Mouse (Mus musculus): ENCODE data around the gene Fli1.

Gene Fli1

DNA sequence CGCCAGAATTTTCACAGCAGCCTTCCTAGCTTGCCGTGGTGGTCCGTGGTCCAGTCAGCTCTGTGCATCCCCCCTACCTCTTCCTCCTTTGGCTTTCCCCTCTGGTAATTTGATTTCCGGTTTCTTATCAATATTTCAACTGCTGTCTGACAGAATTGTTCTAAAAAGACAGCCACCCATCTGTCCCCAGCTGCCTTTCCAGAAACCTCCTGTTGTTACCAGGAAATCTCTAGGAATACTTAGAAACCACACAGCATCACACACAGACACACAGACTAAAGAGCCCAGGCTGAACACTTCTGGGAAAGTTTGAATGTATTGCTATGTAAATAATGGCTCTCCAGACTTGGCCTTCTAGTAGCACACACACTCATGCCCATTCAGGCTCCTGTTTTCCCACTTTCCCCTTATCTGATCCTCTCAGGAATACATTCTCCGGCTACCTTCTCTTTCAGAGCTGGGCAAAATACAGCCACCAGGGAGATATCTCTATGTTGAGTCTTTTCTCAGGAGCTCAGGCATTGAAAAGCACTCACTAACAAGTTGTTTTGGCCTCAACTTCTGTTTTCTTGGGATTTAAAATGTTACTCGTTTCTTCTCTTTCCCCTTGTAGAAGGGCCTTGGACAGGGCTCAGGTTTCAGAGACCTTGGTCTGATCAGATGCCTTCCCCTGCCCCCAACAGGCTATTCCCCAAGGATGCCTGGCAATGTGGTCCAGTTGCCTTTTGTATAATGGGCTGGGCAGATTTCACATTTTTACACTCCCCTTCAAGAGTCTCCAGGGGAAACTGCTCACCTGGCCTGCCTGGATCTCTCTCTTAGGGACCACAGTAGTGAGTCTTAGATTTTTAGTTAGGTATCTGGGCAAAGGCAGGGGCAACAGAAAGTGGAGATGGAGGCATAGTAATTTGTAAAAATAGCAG lies 7.1 kb upstream of the Fli1 start:
- no peak for DNase-seq (ENCODE audit: low read depth, low spot score)

DNA sequence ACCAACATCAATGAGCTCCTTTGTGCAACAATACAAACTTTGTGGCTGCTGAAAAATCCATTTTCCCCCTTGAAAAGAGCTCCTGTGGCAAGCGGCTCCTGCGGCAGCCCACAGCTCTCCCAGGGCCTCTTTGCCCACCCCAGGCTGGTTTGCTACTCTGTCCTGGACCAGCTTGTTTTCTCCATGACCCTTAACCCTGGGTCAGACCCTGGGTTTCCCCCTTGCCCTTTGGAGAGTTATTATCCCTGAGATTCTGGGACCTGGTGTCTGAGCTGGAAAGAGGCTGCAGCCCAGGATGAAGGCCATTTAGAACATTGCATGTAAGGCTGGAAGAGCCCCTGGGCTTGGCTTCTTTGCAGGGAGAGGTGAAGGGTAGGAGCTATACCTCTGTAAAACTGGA lies 4.1 kb upstream of the Fli1 start:
- no peak for DNase-seq (ENCODE audit: low read depth, low spot score)

DNA sequence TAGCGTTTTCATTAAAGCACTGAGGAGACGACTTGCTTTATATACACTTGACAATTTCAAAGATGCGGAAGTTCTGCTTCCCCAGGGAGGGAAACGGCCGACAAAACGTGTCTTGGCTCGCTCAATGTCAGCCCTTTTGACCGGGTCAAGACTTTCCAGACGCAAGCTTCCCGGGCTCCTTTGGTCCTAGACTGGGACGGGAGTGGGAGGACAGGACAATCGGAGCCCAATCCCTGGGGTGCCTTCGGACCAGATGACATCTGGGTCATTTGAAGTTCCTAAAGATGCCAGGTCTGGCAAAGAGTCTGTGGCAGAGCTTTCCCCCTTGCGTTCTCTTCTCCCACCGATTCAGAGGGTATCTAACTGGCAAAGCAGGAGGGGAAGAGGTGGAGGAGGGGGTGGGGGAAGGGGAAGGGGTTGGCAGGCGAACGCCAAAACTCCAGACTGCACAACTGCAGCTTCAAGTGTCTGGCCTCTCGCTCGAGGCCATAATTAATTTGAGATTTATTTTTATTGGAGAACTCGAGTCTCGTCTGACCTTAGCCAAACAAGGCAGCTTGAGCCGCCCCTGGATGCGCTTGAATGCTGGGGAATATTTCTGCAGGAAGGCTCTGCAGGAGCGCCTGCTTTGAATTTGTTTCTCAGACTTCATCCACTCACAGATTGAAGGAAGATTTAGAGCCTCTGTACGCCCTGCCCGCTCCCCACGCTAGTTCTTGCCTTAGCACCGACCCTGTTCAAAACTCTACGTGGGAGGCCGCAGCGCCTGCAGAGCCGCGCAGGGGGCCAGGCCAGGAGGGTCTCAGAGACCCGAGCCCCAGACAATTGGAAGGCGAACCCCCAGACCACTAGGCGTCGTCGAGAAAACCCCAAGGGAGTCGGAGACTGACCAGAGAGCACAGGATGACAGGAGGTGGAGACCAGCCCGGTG lies 2.3 kb upstream of the Fli1 start:
- no peak for DNase-seq (ENCODE audit: low read depth, low spot score)

DNA sequence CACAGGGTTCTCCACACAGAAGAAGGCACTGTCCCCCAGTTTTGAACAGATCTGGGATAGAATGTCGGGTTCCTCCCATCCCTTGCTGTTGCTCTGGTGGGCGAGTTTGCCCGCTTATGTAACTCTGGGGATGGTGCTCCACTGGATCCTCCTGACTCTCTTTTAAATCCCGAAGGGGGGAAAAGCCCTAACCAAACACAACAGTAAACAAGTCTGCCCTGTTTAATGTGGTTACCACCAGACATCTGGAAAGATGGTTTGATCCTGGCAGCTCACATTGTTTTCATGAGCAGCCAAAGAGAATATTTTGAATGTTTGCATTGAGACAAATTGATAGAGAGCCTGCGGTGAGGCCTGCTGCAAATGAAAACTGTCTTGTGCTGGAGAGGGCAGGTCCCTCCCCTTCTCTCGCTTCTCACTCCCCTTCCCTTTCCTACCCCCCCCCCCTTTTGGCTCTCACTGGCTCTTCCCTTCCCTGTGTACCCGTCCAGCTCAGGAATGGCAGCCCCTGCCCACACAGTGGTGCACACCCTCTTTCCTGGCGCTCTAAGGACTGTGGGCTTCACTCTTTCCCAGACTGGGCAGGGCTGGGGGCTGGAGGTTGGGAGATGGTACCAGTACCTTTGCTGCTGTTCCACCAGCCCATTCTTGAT lies 1.4 kb upstream of the Fli1 start:
- DNase-seq (ENCODE audit: low read depth, low spot score) = no peak

DNA sequence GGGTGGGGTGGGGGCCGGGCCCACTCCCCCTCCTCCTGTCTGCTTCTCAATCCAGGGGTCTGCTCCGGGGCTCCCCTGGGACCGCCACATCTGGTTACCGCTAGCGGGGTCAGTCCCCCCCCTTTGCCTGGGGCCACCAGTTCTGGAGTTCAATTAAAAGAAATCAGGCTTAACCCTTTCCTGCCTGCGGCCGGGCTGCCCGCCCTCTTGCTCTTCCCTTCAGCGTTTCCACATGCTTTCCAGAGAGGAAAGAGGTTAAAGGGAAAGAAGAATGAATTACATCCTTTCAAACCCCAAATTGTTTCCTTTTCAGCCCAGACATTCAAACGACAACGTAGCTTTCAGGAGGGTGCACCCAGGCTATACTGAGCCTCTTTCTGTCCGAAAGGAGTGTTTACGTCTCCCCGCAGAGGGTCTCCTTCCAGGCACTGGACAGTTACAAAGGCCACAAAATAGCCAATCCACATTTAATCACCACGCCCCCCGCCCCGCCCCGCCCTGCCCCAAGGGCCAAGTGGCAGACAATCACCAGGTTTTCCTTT lies 450 bp upstream of the Fli1 start:
- DNase-seq (ENCODE audit: low read depth, low spot score) = no peak

DNA sequence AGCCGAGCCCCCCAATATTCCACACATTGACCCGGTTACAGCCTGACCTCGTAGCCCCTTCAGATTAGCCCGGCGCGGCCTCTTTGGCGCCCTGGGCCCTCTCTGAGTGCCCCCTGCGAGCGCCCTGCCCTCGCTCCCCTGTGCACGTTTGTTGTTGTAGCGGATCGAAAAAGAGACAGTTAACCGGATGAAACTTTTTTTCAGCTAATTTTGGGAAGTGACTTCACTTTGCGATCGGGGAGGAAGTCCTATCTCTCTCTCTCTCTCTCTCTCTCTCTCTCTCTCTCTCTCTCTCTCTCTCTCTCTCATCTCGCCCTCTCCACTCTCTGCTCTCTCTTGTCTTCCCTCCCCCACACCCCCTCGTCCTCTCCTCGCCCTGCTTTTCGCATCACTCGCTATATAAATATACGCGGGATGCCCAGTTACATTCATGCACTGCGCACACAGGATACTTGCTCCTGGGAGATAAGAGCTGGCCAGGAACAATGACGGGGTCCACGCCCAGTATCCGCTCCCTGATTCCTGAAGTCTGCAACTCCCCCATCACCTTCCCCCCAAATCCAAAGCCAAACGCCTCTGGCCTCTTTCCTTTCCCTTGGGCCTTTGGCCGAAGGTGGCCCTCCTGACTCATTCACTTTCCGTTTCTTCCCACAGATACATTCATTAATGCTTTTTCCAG lies 1.3 kb downstream of the Fli1 start:
- peak; percentile 20 for DNase-seq (ENCODE audit: low read depth, low spot score)

DNA sequence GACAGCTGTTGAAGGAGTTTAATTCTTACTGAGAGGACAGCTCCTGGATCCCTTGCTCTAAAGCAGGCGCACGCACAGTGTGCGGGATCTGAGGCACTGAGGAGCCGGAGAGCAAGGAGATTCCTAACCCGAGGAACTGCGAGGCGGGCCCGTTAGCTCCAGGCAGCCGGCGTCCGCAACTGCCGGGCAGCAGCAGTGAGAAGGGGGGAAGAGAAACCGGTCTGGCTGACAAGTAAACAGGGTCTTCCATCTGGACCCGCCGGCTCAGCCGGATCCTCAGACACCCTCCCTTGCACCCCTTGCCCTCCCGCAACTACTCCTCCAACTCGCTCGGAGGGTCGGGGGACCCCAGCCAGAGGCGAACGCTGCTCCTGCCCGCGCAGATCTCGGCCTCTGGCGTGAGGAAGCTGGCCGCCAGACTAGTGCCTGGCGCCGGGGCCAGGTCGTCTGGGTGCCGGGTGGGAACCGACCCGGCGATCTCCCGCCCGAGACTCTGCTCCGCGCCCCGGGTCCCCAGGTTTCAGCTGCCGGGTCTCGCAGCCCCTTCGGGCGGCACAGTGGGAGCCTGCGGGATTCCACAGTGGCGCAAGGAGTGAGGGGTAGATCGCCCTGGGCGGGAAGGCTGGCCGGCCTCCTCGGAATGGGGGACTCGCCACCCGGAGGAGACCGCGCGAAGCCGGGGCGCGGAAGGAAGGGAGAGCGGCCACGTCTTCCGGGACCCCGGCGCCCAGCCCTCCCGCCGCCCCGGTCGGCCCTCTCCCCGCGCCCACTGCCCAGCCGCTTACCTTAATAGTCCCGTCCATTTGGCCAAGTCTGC lies 2.0 kb downstream of the Fli1 start:
- DNase-seq (ENCODE audit: low read depth, low spot score) = peak; percentile 10

DNA sequence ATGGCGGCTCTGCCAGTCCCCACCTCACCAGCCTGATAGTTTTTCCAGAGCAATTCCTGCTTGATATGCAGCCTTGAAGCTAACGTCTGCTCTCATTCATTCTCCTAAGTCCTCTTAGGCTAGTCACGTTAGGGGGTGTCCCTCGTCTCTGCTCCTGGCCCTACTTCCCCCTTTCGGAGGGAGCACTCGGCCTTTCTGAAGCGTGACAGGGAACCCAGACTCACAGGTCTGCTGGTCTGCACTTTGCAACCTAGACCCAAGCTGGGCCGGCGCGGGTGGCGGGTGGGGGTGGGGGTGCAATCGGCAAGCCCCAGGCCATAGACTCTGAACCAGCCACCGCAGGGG lies 2.6 kb downstream of the Fli1 start:
- DNase-seq (ENCODE audit: low read depth, low spot score) = peak; percentile 42

DNA sequence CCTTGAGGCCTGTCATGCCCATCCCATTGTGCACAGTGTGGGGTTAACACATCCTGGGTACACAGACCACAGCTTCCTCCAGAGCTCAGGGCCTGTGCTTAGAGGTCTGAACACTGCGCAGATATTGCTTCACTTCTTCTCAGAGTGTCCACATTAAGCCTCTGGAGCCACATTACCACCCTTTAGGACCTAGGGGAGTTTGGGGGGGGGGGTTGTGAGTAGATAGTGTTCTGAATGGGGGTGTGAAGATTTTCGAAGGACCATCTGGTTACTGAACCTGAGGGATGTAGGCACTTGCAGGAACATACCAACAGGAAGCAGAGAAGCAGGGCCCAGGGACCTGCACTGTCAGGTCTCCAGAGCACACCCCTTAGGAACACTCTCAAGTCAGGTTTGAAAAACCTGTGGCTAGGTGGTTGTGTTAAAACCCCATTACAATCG lies 3.3 kb downstream of the Fli1 start:
- DNase-seq (ENCODE audit: low read depth, low spot score) = peak; percentile 21

DNA sequence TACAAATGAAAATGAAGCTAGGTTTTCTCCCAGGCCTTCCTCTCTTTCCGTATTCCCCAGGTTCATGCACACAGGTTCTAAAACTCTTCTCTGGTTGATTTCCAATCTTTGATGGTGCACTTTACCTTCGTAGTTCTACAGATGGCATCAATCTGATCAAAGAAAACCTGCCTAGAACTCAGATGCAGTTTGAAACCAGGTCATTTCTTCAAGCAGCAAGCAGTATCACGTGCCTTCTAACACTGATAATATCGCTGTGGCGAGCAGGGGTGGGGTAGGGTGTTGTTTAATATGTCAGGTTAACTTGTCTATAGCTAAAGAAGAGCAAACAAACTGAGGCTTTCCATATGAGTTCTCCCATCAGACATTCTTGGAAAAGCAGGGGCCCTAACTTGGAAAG lies 4.5 kb downstream of the Fli1 start:
- DNase-seq (ENCODE audit: low read depth, low spot score) = no peak

DNA sequence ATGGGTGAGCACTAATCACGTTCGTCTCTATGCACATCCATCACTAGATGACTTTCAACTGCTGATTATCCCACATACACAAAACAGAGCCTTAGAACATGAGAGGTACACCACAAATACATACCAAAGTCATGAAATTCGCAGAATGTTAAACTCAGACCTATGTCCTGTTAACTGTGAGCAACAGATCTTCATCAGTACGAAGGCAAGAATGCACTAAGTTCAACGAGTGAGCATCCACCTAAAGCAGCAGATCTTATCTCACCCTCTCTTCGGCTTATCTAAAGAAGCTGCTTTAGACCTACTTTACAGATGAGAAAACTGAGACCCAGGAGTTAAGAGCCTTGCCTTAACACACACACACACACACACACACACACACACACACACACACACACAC lies 5.0 kb downstream of the Fli1 start:
- no peak for DNase-seq (ENCODE audit: low read depth, low spot score)

DNA sequence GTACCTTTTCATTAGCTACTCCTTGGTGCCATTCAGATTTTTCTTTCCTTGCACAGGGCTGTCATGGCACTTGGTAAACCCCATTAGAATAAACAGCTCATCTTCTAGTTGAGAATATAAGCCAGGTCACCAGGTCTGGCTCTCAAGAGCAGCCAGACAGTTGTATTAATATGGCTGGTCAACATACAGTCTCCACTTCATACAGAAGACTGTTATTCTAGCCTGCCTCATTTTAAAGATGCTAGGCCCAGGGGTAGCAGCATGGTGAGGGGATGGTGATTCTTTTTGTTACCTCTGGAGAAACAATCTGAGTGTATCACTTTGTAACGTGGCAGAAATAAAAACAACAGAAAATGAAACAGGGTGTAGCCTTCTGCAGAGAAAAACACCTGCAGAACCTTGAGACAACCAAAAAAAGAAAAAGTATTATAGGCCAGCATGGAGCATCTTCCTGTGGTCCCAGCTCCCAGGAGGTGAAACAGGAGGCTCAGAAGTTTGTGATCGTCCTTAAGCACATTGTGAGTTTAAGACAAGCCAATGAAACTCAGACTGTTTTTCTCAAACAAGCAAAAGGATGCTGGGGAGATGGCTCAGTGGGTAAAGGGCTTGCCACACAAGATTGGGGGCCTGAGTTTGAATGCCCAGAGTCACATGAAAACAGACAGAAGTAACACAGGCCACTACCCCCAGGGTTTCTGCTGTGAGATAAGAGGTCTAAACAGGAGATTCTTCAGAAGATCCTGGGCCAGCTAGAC lies 7.3 kb downstream of the Fli1 start:
- DNase-seq (ENCODE audit: low read depth, low spot score) = no peak

DNA sequence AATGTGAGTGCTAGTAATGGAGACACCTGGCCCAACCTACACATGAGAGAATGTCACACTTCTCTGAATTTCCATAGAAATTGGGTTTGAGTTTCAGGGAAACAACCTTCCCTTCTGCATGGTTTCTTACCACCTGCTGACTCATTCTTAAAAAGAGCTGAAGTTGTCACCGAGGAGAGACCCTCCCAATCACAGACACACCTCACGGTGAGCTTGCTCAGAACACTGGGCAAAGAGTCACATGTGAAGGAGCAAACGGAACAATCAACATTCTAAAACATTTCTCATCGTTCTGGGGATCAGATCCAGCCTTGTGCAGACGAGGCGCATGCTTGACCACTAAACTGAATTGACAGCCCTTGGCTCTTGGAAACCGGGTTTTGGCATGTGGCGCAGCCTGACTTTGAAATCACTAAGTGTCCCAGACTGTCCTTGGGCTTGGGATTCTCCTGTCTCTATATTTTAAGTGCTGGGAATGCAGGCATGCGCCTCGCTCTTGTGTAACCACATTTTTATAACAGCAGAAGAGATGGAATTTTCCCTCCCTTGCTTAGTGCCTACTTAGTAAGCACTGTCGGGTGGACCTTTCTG lies 8.5 kb downstream of the Fli1 start:
- no peak for DNase-seq (ENCODE audit: low read depth, low spot score)

DNA sequence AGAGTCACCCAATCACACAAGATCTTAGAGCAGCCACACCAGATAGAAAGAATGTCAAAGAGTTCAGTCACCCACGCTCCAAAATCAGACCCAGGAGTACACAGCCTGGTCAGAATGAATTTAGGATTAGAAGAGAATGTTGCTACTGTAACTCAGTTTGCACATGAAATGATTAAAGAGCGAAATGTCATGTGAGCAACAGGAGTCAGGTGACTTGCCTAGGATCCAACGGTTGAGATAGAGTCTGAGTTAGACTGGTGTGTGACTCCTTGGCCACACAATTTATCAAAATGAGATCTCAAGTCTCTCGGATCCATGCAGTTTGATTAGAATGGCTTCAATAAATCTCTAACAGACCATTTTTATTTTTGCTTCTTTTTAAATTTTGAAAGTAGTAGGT lies 11.1 kb downstream of the Fli1 start:
- no peak for DNase-seq (ENCODE audit: low read depth, low spot score)

DNA sequence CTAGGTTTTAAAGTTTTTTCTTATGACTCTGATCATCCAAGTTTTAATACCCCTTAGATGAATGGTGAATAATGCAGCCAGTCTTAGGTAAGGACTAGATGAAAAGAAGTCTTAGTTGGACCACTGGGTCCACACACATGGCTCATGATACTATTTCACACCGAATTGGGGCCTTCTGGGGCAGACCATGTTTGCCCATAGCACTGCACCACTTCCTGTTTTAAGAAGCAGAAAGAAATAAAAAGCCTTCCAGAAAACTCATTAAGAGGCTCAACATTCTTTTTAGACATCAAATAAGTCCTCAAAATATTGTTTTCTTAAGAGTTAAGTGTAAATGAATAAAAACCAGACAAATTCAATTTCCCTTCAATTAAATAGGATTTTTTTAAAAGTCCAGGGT lies 11.7 kb downstream of the Fli1 start:
- no peak for DNase-seq (ENCODE audit: low read depth, low spot score)

DNA sequence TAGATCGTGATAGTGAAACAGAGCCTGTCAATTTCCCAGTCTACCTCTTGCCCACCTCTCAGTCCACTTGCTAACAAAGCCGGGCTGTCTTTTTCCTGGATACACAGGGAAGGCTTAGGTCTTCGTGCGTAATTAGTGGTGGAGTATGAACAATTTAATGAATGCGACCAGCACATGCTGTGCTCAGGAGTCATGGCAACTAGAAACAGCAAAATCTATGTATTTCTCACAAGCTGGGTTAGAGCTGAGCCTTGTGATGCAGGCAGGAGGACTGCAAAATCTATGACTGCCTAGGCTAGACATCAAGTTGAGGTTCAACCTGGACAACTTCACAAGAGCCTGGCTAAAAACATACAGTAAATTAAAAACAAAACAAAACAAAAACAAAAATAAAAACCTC lies 12.5 kb downstream of the Fli1 start:
- DNase-seq (ENCODE audit: low read depth, low spot score) = no peak

DNA sequence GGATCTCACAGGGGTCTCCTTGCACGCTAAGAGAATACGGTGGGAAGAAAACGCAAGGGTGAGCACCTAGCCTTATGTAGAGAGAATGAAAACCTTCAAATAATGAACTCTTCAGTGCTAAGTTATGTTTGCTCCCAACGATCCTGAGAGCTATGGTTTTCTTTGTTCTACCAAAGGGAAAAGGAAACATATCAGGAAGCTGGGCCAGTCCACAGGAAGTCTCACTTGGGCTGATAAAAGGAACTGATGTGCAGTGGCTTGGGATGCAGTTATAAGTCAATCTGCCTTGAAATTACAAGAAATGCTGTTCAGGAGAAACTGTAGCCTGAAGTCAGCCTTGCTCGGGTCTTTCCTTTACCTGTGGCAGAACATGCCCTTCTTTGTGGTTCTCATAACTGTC lies 13.1 kb downstream of the Fli1 start:
- DNase-seq (ENCODE audit: low read depth, low spot score) = no peak

DNA sequence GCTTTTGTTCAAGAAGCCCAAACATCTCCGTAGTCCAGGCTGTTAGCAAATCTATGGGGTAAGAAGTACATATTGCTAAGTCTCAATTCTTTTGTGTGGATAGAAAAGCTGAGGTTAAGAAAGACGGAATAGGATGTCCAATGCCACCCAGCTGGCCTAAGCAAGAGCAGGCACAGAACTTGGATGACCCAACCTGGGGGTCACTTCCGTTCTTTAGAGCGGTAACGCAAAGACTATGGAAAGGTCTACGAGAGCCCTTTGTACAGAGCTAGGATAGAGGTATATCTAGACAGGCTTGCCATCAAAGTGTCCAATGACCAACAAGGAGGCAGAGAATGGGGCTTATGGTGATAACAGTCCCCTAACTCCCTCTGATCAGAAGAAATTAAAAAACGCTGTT lies 15.3 kb downstream of the Fli1 start:
- no peak for DNase-seq (ENCODE audit: low read depth, low spot score)

DNA sequence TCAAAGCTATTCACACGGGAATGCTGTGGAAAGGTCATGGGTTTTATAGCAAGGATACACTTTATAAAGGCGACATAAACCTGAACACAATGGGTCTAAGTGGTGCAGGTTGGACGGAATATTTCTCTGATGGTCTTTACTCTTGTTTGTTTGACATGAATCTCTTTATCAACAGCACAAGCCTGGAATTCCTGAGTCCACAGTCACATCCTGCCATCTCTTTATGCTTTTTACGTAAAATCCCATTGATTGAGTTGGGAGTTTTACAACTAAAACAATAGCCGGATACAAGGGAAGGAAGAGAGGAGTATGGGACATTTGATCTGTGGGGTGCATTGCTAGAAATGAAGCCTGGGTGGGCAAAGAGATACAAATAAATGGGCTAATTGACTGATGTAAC lies 16.9 kb downstream of the Fli1 start:
- DNase-seq (ENCODE audit: low read depth, low spot score) = no peak
